Mouse (Mus musculus) limb, embryonic 14.5 days (tissue): Measurements from ENCODE around the gene Tgif2lx2. TPM values are rescaled to one million over a fixed set of nuclear protein-coding genes. Genes with fewer than 3 reads are reported as not detected.
"Not testable (repeated sequence)": the region's sequence is repeated elsewhere in the genome, so short reads cannot be mapped to it uniquely, and the experiment has no call there.

Experiments used
- ATAC-seq: fragments of 200-750 bp; cut with Nextera tagmentation; 2 replicates; pipeline ENCODE4 v1.8.0; 2017; ENCODE audit warnings: low read depth, moderate number of reproducible peaks, moderate TSS enrichment; ENCODE audit not compliant: low FRiP score
- DNase-seq: peaks from one replicate; pipeline ENCODE4 v3.0.0-alpha.2; 2015; ENCODE audit warnings: low spot score
- H3K27ac ChIP-seq: fragments of 300-500 bp; sonication (generic); replicated peaks from 2 replicates; pipeline ENCODE4 v1.5.1; 2014; ENCODE audit warnings: low read depth, mild to moderate bottlenecking, low read length, moderate library complexity, mixed read lengths
- H3K27me3 ChIP-seq: fragments of 300-500 bp; sonication (generic); 2 replicates; pipeline ENCODE4 v1.6.1; 2014; ENCODE audit warnings: low read length, mixed read lengths; ENCODE audit not compliant: control insufficient read depth, insufficient read depth
- H3K36me3 ChIP-seq: fragments of 300-500 bp; sonication (generic); 2 replicates; pipeline ENCODE4 v1.6.1; 2014; ENCODE audit warnings: mild to moderate bottlenecking, low read length, moderate library complexity, mixed read lengths; ENCODE audit not compliant: control insufficient read depth, insufficient read depth
- H3K4me1 ChIP-seq: fragments of 300-500 bp; sonication (generic); 2 replicates; pipeline ENCODE4 v1.6.1; 2014; ENCODE audit warnings: antibody characterized with exemption, low read length, mixed read lengths; ENCODE audit not compliant: control insufficient read depth, insufficient read depth
- H3K4me2 ChIP-seq: fragments of 300-500 bp; sonication (generic); replicated peaks from 2 replicates; pipeline ENCODE4 v1.6.1; 2014; ENCODE audit warnings: low read depth, mild to moderate bottlenecking, low read length, moderate library complexity; ENCODE audit not compliant: severe bottlenecking
- H3K4me3 ChIP-seq: fragments of 300-500 bp; sonication (generic); replicated peaks from 2 replicates; pipeline ENCODE4 v1.5.1; 2014; ENCODE audit warnings: low read length
- H3K9ac ChIP-seq: fragments of 300-500 bp; sonication (generic); 2 replicates; pipeline ENCODE4 v1.6.1; 2014; ENCODE audit warnings: mild to moderate bottlenecking, low read depth, low read length, moderate library complexity; ENCODE audit not compliant: severe bottlenecking
- H3K9me3 ChIP-seq: fragments of 300-500 bp; sonication (generic); 2 replicates; pipeline ENCODE4 v1.6.1; 2016; ENCODE audit warnings: low read length; ENCODE audit not compliant: control insufficient read depth
- WGBS: fragments of 180-500 bp; shearing (Covaris S2); extraction: QIAGEN DNeasy Blood & Tissue Kit; methylation state at CpG from one replicate; pipeline ENCODE4 v1.1.7; 2014; 5-methylcytosine and 5-hydroxymethylcytosine counted together
- polyA plus RNA-seq, 2 experiments: library from polyadenylated mRNA; depleted of rRNA in 1 of 2; stranded (reverse) in 1 of 2; unstranded in 1 of 2; fragments of >200 nt; fragmentation: Nextera tagmentation in 1 of 2; extraction: Ambion mirVana in 1 of 2; gene quantifications; 2 replicates each; pipeline versions ENCODE4 v1.2.1 to v1.2.3; 2012 to 2014

Tgif2lx2 gene
- polyA plus RNA-seq (2012; rRNA removed) (not detected in 2 replicates), polyA plus RNA-seq (2014; fragmentation: Nextera tagmentation; extraction: Ambion mirVana) (not detected in 2 replicates)

- H3K27me3 ChIP-seq, H3K4me3 ChIP-seq, DNase-seq, ATAC-seq, H3K4me1 ChIP-seq, H3K36me3 ChIP-seq, H3K27ac ChIP-seq, H3K4me2 ChIP-seq, H3K9me3 ChIP-seq, H3K9ac ChIP-seq: not testable (repeated sequence)
- WGBS: no CpG with 5 or more reads among the region's 5 CpGs
Measured at GRCm38 (mm10) chrX:118426927-118427326, at the start of gene Tgif2lx2. Gene Tgif2lx2, plus strand, starts transcription at chrX:118427227.

Other genes with a start within 250 kb of the Tgif2lx2 start
- not detected in 2 replicates for gene Tgif2lx1, start 53.5 kb downstream of the Tgif2lx2 start, polyA plus RNA-seq (2012; rRNA removed)
- not detected in 2 replicates for gene Tgif2lx1, start 53.5 kb downstream of the Tgif2lx2 start, polyA plus RNA-seq (2014; fragmentation: Nextera tagmentation; extraction: Ambion mirVana)